In the genomic region with DNA sequence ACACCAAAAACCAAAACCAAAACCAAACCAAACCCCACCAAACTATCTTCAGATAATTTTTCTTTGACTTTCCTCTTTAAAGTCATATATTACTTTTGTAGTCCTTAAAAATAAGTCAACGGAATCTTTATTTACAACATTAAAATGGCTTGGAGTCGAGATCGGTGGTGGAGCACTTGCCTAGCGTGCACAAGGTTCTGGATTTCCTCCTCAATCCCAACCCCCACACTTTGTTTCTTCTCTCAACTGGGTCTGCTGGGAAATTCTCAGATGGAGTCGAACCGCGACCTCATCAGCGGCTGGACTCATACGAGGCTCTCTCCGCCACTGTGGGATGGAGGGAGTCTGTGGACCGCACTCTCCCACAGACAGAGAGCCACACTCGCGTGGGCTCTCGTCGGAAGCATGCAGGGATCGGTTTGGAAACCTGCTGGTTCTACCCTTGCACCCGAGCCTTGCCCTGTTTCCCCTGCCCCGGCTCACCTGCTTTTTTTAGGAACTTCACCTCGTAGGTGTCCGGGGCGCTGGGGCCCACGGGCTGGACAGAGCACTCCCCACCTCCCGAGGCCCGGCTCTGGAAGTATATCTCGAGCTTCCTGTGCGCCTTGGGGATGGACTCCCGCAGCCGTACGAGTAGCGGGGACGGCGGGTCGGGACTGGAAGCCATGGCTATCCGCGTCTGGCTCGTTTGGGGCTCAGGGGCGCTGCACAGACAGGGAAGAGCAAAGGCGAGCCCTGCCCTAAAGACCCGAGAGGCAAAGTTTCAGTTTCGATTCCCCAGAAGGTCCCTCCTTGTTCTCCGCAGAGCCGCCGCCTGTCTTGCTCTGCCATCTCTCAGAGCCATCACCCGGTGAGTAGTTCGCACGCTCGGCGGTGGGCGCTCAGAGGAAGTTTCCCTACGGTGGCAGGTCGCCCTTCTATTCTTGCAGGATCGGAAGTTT, we compare ENCODE assay signal across 8 mouse cellular contexts. TPM values are rescaled to one million over a fixed set of nuclear protein-coding genes. Genes with fewer than 3 reads are reported as not detected.
A peak's percentile ranks its signal among the peaks of the same experiment; 100 is the strongest.
DNase-seq lines count a peak whose midpoint lies in the region; ATAC-seq and TF ChIP-seq lines count a peak whose summit lies in the region.

A gene (plus strand): TSS at position 260 of the 941 bp plus-strand sequence.
A gene (minus strand): TSS at position 941 of the 941 bp plus-strand sequence.

- TF ChIP-seq CTCF in gastrocnemius, adult 2 months (IDR thresholded peaks at IDR 0.05), result no peak
- no peak; the same call in 1 of the 2 replicates for TF ChIP-seq CTCF in left cerebral cortex, adult 2 months (IDR thresholded peaks at IDR 0.05)

- peak within 1 kb of the TSS; percentile 63 for H3K9ac ChIP-seq in hindbrain, embryonic 16.5 days (ENCODE audit: low read depth, low read length)

- intact Hi-C loops in gastrocnemius, adult 2 months (cut with DNase I), result loop anchor here (1.0 to 10.0 kb wide), 2 partner anchors 64 to 204 kb away; no protein-coding TSS in a partner anchor
- intact Hi-C loops in left cerebral cortex, adult 2 months (cut with DNase I), result loop anchor here (2.0 kb wide), 1 partner anchor 64 kb away; no protein-coding TSS in a partner anchor

- H3K27ac ChIP-seq in gastrocnemius, adult 2 months, result peak within 1 kb of the TSS; percentile 91
- H3K27ac ChIP-seq in hindbrain, embryonic 16.5 days (ENCODE audit: low read depth, low read length), result no peak within 1 kb of the TSS
- H3K27ac ChIP-seq in left cerebral cortex, adult 2 months, result peak within 1 kb of the TSS; percentile 69

- ATAC-seq in activated CD4-positive, CD25-positive, alpha-beta regulatory T cell, adult 4 months, result peak; percentile 81
- ATAC-seq in hindbrain, embryonic 16.5 days, result 0 out of 2 replicates have a peak, but pooled peaks have one; percentile 50
- peak; percentile 71 for ATAC-seq in megakaryocyte progenitor cell, adult 5-6 weeks (replicated peaks; ENCODE audit: poor library complexity)

- 0 out of 2 replicates have a peak, but pooled peaks cover 2% of the 10 kb centered on the region for H3K27me3 ChIP-seq in hindbrain, embryonic 16.5 days (replicated peaks; ENCODE audit: control insufficient read depth, insufficient read depth, low read length)

- under 1% methylated on average over 52 of the region's 52 CpGs for WGBS in hindbrain, embryonic 16.5 days

- DNase-seq in cerebellum, postnatal 36 days, result peak; percentile 23 to 34
- DNase-seq in gastrocnemius, adult 2 months, result peak; percentile 70
- peak; percentile 16 to 44 for DNase-seq in left cerebral cortex, adult 2 months (ENCODE audit: extremely low spot score in 1 of 2, low spot score in 2 of 2)
- peak; percentile 30 to 50 for DNase-seq in right cerebral cortex, postnatal 10 days (ENCODE audit: low spot score in 2 of 2)
- DNase-seq in urinary bladder, postnatal 36 days (ENCODE audit: low spot score in 2 of 2), result peak; percentile 56 to 61

- H3K36me3 ChIP-seq in hindbrain, embryonic 16.5 days (ENCODE audit: control insufficient read depth, insufficient read depth, low read length), result no peaks in the 10 kb centered on the region

- H3K9me3 ChIP-seq in hindbrain, embryonic 16.5 days (ENCODE audit: control insufficient read depth, low read length), result no peaks in the 10 kb centered on the region

- H3K4me1 ChIP-seq in hindbrain, embryonic 16.5 days (ENCODE audit: control insufficient read depth, insufficient read depth, low read depth, low read length), result peaks cover 11% of the 10 kb centered on the region

- peak within 1 kb of the TSS; percentile 82 for H3K4me2 ChIP-seq in hindbrain, embryonic 16.5 days (ENCODE audit: low read length)

- peak within 1 kb of the TSS; percentile 90 for H3K4me3 ChIP-seq in gastrocnemius, adult 2 months
- peak within 1 kb of the TSS; percentile 55 for H3K4me3 ChIP-seq in hindbrain, embryonic 16.5 days (ENCODE audit: low read length)
- H3K4me3 ChIP-seq in left cerebral cortex, adult 2 months, result peak within 1 kb of the TSS; percentile 69

RNA-seq across cellular contexts. Expression of the first gene that starts in this region (rescaled TPM):
- 10 to 100 TPM; 83.1 to 86.9 TPM for polyA plus RNA-seq in activated CD4-positive, CD25-positive, alpha-beta regulatory T cell, adult 4 months (2017; shearing (Covaris generic))
- total RNA-seq in gastrocnemius, adult 2 months (2021), result 1 to 10 TPM; 3.7 to 4.9 TPM
- 1.8 and 2.2 TPM in 2 replicates for polyA plus RNA-seq in hindbrain, embryonic 16.5 days (2015; fragmentation: Nextera tagmentation; extraction: Ambion mirVana)
- 1 to 10 TPM; 2.3 to 3.9 TPM for total RNA-seq in left cerebral cortex, adult 2 months (2021)
- 15.7 and 18.2 TPM in 2 replicates for total RNA-seq in megakaryocyte progenitor cell, adult 5-6 weeks (2015)
- 21.7 and 27.3 TPM in 2 replicates for total RNA-seq in megakaryocyte progenitor cell, adult 5-6 weeks (2017)

RNA-seq across cellular contexts. Expression of the second gene that starts in this region (rescaled TPM):
- polyA plus RNA-seq in activated CD4-positive, CD25-positive, alpha-beta regulatory T cell, adult 4 months (2017; shearing (Covaris generic)), result 10 to 100 TPM; 61.6 to 62.8 TPM
- total RNA-seq in gastrocnemius, adult 2 months (2021), result 1 to 10 TPM; 3.3 to 4.5 TPM
- polyA plus RNA-seq in hindbrain, embryonic 16.5 days (2015; fragmentation: Nextera tagmentation; extraction: Ambion mirVana), result 1.4 and 1.5 TPM in 2 replicates
- total RNA-seq in left cerebral cortex, adult 2 months (2021), result 1 to 10 TPM; 3.5 to 3.6 TPM
- 21.8 and 27.1 TPM in 2 replicates for total RNA-seq in megakaryocyte progenitor cell, adult 5-6 weeks (2015)
- total RNA-seq in megakaryocyte progenitor cell, adult 5-6 weeks (2017), result 38.2 and 40.0 TPM in 2 replicates

Comparison
In these comparisons a context has a peak if more than half of its experiments do, and no peak if none do; other contexts are left out.
1. RNA of the second gene that starts in this region (total RNA-seq): 21.8 to 40.0 TPM in megakaryocyte progenitor cell, adult 5-6 weeks; 3.3 to 4.5 TPM in gastrocnemius, adult 2 months and 3.5 to 3.6 TPM in left cerebral cortex, adult 2 months; every median in the first group is over 4 times any median in the second.
2. RNA of the first gene that starts in this region (polyA plus RNA-seq): 83.1 to 86.9 TPM in activated CD4-positive, CD25-positive, alpha-beta regulatory T cell, adult 4 months; 1.8 to 2.2 TPM in hindbrain, embryonic 16.5 days; every median in the first group is over 10 times any median in the second.
3. RNA of the second gene that starts in this region (polyA plus RNA-seq): 61.6 to 62.8 TPM in activated CD4-positive, CD25-positive, alpha-beta regulatory T cell, adult 4 months; 1.4 to 1.5 TPM in hindbrain, embryonic 16.5 days; every median in the first group is over 10 times any median in the second.
4. Peak in every context shown above with its lines, with median percentiles within 50 percentile points of each other: ATAC-seq, DNase-seq and H3K4me3 ChIP-seq.